Mouse (Mus musculus): Measurements from ENCODE around the gene Cdyl2.

Gene Cdyl2

DNA sequence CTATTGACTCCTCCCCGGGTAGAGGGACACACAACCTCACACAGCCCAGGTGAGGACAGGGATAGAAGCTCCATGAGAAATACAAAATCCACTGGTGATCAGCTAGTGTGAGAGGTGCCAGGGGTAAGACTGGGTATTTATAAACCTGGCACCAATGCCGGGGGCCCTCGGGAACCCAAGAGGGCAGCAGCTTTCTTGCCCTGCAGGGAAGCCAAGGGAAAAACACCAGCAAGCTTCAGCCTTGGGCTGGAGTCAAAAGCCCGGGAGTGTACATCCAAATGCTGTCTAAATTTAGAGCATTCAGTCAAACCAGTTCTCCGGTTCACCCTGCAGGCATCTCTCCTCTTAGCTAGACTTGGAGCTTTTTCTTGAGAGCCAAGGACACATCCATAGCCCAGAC lies 189.9 kb downstream of the Cdyl2 start:
- no peak for DNase-seq (ENCODE audit: low read depth, low spot score)

DNA sequence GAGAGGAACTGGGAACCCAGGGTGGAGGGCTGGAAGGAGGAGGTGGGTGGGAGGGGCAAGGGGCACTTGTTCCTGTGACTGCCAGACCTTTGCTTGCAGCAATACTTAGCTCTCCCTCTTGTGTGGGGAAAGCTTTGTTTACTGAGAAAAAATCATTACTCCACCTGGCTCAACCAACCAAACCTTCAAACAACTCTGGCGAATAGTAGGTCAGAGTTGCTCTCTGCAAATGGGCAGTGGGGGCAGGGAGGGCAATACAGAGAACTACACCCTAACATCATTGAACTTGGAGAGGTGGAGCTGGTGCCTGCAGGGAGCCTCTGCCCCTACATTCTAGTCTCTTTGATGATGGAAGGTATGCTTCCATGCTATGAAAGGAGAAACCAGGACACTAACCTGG lies 192.7 kb downstream of the Cdyl2 start:
- DNase-seq (ENCODE audit: low read depth, low spot score), result no peak

DNA sequence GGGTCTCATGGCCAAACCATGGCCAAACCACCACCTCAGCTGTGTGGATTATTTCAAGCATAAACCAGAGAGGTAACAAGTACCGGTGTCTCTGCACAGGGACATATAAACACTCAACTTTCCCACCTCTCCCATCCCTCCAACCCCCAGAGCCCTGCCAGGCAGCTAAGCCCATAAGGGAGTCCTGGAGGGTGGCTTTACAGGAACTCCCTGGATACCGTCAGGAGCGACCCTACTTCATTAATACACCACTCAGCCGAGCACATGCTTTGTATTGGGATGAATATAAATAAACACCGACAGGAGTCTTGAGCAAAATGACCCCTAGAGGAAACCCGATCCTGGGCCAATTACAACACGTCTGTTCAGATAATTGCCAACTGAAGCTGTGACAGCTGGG lies 194.0 kb downstream of the Cdyl2 start:
- peak; percentile 10 for DNase-seq (ENCODE audit: low read depth, low spot score)

DNA sequence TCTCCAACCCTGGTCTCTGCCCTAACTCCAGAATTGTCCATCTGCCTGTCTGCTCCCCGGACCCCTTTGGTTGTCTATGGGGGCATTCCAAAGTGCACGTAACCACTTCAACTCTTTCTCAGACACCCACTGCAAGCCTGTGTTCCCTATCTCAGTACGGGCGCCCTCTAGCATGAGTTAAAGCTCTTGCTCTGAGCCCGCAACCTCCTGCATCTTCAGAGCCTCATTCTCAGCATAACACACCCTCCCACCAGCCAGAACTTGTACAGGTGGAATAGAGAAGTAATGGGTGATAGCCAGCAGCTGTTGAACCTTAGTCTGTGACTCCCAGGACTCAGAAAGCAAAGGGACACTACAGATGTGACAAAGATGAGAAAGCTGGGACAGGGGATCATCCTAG lies 196.0 kb downstream of the Cdyl2 start:
- no peak for DNase-seq (ENCODE audit: low read depth, low spot score)

DNA sequence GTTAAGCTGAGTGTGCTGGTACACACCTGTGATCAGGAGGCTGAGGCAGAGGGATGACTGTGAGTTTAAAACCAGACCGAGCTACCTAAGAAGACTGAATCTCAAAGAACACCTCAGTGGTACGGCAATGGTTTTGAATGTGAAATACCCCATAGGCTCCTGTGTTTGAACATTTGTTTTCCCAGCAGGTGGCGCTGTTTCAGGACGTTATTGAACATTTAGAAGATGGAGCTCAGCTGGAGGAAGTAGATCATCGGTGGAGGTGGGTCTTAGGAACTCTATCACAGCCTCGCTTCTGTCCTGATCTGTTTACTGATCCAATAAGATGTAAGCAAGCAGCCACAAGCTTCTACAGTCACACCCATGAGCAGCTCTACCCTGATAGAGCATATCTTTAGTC lies 199.7 kb downstream of the Cdyl2 start:
- DNase-seq (ENCODE audit: low read depth, low spot score), result peak; percentile 3

DNA sequence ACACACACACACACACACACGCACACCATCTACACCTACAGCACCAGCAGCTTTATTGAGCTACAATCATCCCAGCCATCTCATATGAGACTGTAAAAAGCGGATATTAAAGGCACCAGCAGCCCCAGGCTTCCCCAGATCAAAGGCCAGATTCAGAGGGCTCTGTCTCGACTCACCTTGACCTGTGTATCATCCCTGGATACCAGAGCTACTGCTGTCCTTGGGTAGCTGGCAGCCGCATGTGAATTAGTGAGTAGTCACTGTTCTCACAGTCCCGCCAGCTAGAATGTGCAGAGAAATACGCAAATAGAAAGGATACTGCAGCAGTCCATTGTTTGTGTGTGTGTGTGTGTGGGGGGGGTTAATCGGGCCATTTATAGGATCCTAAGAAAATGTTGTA lies 204.1 kb downstream of the Cdyl2 start:
- DNase-seq (ENCODE audit: low read depth, low spot score), result no peak

DNA sequence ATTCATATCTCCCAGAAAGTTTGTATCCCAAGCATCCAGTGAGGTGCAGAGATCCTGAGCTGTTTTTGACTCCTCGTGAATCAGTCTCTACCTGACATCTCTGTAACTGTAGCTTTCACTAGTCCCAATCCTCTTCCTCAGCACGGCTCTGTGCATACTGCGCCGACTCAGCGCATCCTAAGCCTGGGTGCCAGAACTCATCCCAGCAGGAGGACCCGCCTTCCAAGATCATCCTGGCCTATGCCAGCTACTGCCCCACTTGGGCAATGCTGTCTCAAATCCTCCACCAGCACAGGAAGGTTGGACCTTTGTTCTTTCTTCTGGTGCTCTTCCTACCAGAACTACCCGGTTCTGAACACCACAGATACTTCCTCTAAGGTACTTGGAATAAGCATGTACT lies 207.9 kb downstream of the Cdyl2 start:
- no peak for DNase-seq (ENCODE audit: low read depth, low spot score)
